Mouse (Mus musculus) thymus, adult 2 months (tissue): Measurements from ENCODE around the gene Hist1h3a.

Experiments used
- CTCF ChIP-seq: fragments of 200-500 bp; IDR thresholded peaks from 2 replicates; pipeline ENCODE4 v1.5.1; 2012; ENCODE audit warnings: mild to moderate bottlenecking, control low read depth, low read length, moderate library complexity, borderline replicate concordance; ENCODE audit not compliant: control insufficient read depth, poor library complexity, insufficient read depth; ENCODE audit errors: extremely low read depth
- POLR2A ChIP-seq: fragments of 200-500 bp; IDR thresholded peaks from 2 replicates; pipeline ENCODE4 v1.6.1; 2012; ENCODE audit warnings: mild to moderate bottlenecking, low read length, control low read depth, moderate library complexity; ENCODE audit not compliant: control insufficient read depth, poor library complexity, insufficient read depth; ENCODE audit errors: extremely low read depth

DNA sequence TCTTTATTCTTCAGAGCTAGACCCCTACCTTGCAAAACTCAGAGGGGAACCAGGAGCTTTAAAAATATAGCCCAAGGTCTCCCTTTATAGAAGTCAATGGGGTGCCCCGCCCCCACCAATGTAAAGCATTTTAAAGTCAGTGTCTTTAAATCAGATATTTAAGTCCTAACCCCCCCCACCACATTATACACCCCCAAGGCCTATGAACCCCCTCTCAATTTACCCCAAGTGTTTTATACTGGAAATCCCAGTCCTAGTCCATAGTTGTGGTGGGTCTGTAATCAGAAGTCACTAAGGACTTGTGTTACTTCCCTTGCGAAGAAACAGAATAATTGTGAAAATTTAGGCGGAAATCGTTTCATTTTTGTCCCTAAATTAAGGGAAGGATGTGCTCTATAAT, 24.1 kb downstream of the Hist1h3a start:
- TF ChIP-seq CTCF (no peak), POLR2A (no peak)
